Mouse (Mus musculus) kidney, postnatal 36 days (tissue): ENCODE data around the gene Lair1.
"Not testable (repeated sequence)": the region's sequence is repeated elsewhere in the genome, so short reads cannot be mapped to it uniquely, and the experiment has no call there.

Source experiments
- DNase-seq, 2 experiments: peaks; one replicate each; pipeline ENCODE4 v3.0.0; 2021 to 2022; ENCODE audit warnings: mixed read lengths in 2 of 2

The Lair1 gene

GRCm38 (mm10) chr7:4063013-4063412 lies at the start of gene Lair1:
Lair1 (minus strand) TSS chr7:4063204.
- no peak for DNase-seq

- DNase-seq, result no peak
Observed at GRCm38 (mm10) chr7:4111766-4112165, 48.8 kb upstream of the Lair1 start.

GRCm38 (mm10) chr7:4103411-4103810 lies 40.4 kb upstream of the Lair1 start:
- peak; percentile 34 to 48 for DNase-seq

GRCm38 (mm10) chr7:4101144-4101543 lies 38.1 kb upstream of the Lair1 start:
- no peak for DNase-seq

- DNase-seq, result no peak
Observed at GRCm38 (mm10) chr7:4098832-4099231, 35.8 kb upstream of the Lair1 start.

- DNase-seq, result no peak
Observed at GRCm38 (mm10) chr7:4098301-4098700, 35.3 kb upstream of the Lair1 start.

- no peak for DNase-seq
Observed at GRCm38 (mm10) chr7:4091170-4091569, 28.2 kb upstream of the Lair1 start.

GRCm38 (mm10) chr7:4088679-4089078 lies 25.7 kb upstream of the Lair1 start:
- DNase-seq, result no peak

GRCm38 (mm10) chr7:4087896-4088480 lies 25.0 kb upstream of the Lair1 start:
- DNase-seq, result no peak

GRCm38 (mm10) chr7:4087238-4087895 lies 24.4 kb upstream of the Lair1 start:
- DNase-seq, result no peak

- DNase-seq, result no peak
Observed at GRCm38 (mm10) chr7:4085562-4085961, 22.6 kb upstream of the Lair1 start.

GRCm38 (mm10) chr7:4084161-4084560 lies 21.2 kb upstream of the Lair1 start:
- DNase-seq, result no peak

GRCm38 (mm10) chr7:4082804-4083203 lies 19.8 kb upstream of the Lair1 start:
- peak; percentile 17 to 24 for DNase-seq

- DNase-seq, result peak in 1 of 2 experiments; percentile 7
Observed at GRCm38 (mm10) chr7:4081706-4082105, 18.7 kb upstream of the Lair1 start.

GRCm38 (mm10) chr7:4080552-4080951 lies 17.5 kb upstream of the Lair1 start:
- no peak for DNase-seq

GRCm38 (mm10) chr7:4079511-4079910 lies 16.5 kb upstream of the Lair1 start:
- no peak for DNase-seq

- DNase-seq, result no peak
Observed at GRCm38 (mm10) chr7:4073144-4073543, 10.1 kb upstream of the Lair1 start.

GRCm38 (mm10) chr7:4071066-4071465 lies 8.1 kb upstream of the Lair1 start:
- DNase-seq, result no peak

GRCm38 (mm10) chr7:4063714-4064425 lies 866 bp upstream of the Lair1 start:
- no peak for DNase-seq

GRCm38 (mm10) chr7:4060602-4061188 lies 2.3 kb downstream of the Lair1 start:
- DNase-seq, result not testable (repeated sequence)

GRCm38 (mm10) chr7:4026794-4027421 lies 36.1 kb downstream of the Lair1 start:
- peak; percentile 1 to 8 for DNase-seq

- not testable (repeated sequence) for DNase-seq
Observed at GRCm38 (mm10) chr7:4004636-4005035, 58.4 kb downstream of the Lair1 start.

GRCm38 (mm10) chr7:4003996-4004395 lies 59.0 kb downstream of the Lair1 start:
- DNase-seq, result not testable (repeated sequence)
